Mouse (Mus musculus) midbrain, postnatal 0 days (tissue): Measurements from ENCODE around the gene Gpatch4. TPM values are rescaled to one million over a fixed set of nuclear protein-coding genes. Genes with fewer than 3 reads are reported as not detected.

ENCODE experiments used
- ATAC-seq: fragments of 200-750 bp; cut with Nextera tagmentation; 2 replicates; pipeline ENCODE4 v1.8.0; 2017; ENCODE audit warnings: moderate number of reproducible peaks, mild to moderate bottlenecking, moderate TSS enrichment, moderate library complexity; ENCODE audit not compliant: low FRiP score
- DNase-seq: peaks from one replicate; pipeline ENCODE4 v3.0.0-alpha.2; 2015; ENCODE audit warnings: low spot score
- H3K27ac ChIP-seq: fragments of 300-500 bp; sonication (generic); 2 replicates; pipeline ENCODE4 v1.5.1; 2014; ENCODE audit warnings: low read depth, mild to moderate bottlenecking, low read length, mixed read lengths
- H3K27me3 ChIP-seq: fragments of 300-500 bp; sonication (generic); 2 replicates; pipeline ENCODE4 v1.6.1; 2014; ENCODE audit warnings: low read length, control low read depth, mixed read lengths; ENCODE audit not compliant: insufficient read depth
- H3K36me3 ChIP-seq: fragments of 300-500 bp; sonication (generic); 2 replicates; pipeline ENCODE4 v1.6.1; 2014; ENCODE audit warnings: low read length, control low read depth, mixed read lengths; ENCODE audit not compliant: insufficient read depth
- H3K4me1 ChIP-seq: fragments of 300-500 bp; sonication (generic); 2 replicates; pipeline ENCODE4 v1.6.1; 2014; ENCODE audit warnings: mild to moderate bottlenecking, control low read depth, antibody characterized with exemption, low read length, mixed read lengths; ENCODE audit not compliant: insufficient read depth
- H3K4me2 ChIP-seq: fragments of 300-500 bp; sonication (generic); 2 replicates; pipeline ENCODE4 v1.6.1; 2014; ENCODE audit warnings: low read depth, mild to moderate bottlenecking, low read length, mixed read lengths; ENCODE audit not compliant: poor library complexity, severe bottlenecking
- H3K4me3 ChIP-seq: fragments of 300-500 bp; sonication (generic); 2 replicates; pipeline ENCODE4 v1.5.1; 2014; ENCODE audit warnings: low read depth, mild to moderate bottlenecking, low read length, moderate library complexity
- H3K9ac ChIP-seq: fragments of 300-500 bp; sonication (generic); replicated peaks from 2 replicates; pipeline ENCODE4 v1.6.1; 2014; ENCODE audit warnings: mild to moderate bottlenecking, low read length, moderate library complexity, mixed read lengths; ENCODE audit not compliant: poor library complexity, severe bottlenecking
- H3K9me3 ChIP-seq: fragments of 300-500 bp; sonication (generic); 2 replicates; pipeline ENCODE4 v1.6.1; 2016; ENCODE audit warnings: low read length, control low read depth
- CTCF ChIP-seq: IDR thresholded peaks from 2 replicates; pipeline ENCODE4 v1.5.1; 2016; ENCODE audit warnings: antibody characterized with exemption, mild to moderate bottlenecking
- WGBS: fragments of 180-500 bp; shearing (Covaris S2); extraction: QIAGEN DNeasy Blood & Tissue Kit; methylation state at CpG from one replicate; pipeline ENCODE4 v1.1.7; 2014; 5-methylcytosine and 5-hydroxymethylcytosine counted together
- polyA plus RNA-seq: library from polyadenylated mRNA; unstranded; fragments of >200 nt; fragmentation: Nextera tagmentation; extraction: Ambion mirVana; gene quantifications from 2 replicates; pipeline ENCODE4 v1.2.1, GENCODE M21; 2015
- total RNA-seq: library from RNA; depleted of rRNA; stranded (reverse); fragments of >200 nt; gene quantifications from 2 replicates; pipeline ENCODE4 v1.2.3, GENCODE M21; 2014

Gene Gpatch4
- total and polyA plus RNA-seq, 2 experiments from 2014 or later = 7.8 to 35.7 TPM

DNA sequence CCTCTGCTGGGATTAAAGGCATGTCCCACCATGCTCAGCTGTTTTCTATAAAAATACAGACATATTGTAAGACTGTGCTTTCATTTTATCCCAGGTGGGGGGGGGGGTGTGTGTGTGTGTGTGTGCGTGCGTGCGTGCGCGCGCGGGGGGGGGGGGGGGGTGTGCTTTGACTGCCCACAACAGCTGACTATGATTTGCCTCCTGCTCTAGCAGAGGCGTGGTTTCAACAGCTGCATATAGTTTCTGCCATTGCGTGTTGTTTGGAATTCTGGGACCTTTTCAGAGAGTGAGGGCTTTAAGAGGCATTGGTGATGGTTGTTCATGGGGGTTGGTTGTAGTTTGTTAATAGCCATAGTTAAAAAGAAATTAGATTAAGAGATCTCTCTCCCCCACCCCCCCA lies 42.6 kb downstream of the Gpatch4 start:
- Histone ChIP-seq H3K27ac (no peak overlapping the region), H3K36me3 (no peaks in the 10 kb centered on the region), H3K9me3 (no peaks in the 10 kb centered on the region), H3K4me1 (no peaks in the 10 kb centered on the region), H3K4me2 (no peak overlapping the region), H3K4me3 (no peak overlapping the region), H3K9ac (no peak overlapping the region), H3K27me3 (no peaks in the 10 kb centered on the region)
- ATAC-seq (no peak), DNase-seq (no peak)
- 86% methylated on average over 7 of the region's 9 CpGs for WGBS
- no peak for TF ChIP-seq CTCF

DNA sequence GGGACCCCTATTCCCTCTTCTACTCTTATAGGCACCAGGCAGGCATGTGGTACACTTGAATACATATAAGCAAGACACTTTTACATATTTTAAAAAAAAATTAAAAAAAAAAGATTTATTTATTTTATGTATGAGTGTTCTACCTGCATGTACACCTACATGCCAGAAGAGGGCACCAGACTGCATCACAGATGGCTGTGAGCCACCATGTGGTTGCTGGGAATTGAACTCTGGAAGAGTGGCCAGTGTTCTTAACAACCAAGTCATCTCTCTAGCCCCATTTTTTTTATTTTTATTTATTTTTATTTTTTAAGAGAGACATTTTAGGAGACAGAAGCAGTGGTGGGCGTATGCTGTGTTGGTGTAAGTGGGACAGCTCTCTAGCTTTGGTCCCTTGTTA lies 44.8 kb downstream of the Gpatch4 start:
- peak; percentile 48 for DNase-seq
- Histone ChIP-seq H3K9me3 (no peaks in the 10 kb centered on the region), H3K36me3 (no peaks in the 10 kb centered on the region), H3K9ac (no peak overlapping the region), H3K27me3 (no peaks in the 10 kb centered on the region), H3K4me1 (no peaks in the 10 kb centered on the region), H3K4me3 (no peak overlapping the region), H3K27ac (no peak overlapping the region), H3K4me2 (no peak overlapping the region)
- peak; percentile 76 for TF ChIP-seq CTCF
- WGBS = 86% methylated on average over 1 of the region's 1 CpGs
- no peak for ATAC-seq

DNA sequence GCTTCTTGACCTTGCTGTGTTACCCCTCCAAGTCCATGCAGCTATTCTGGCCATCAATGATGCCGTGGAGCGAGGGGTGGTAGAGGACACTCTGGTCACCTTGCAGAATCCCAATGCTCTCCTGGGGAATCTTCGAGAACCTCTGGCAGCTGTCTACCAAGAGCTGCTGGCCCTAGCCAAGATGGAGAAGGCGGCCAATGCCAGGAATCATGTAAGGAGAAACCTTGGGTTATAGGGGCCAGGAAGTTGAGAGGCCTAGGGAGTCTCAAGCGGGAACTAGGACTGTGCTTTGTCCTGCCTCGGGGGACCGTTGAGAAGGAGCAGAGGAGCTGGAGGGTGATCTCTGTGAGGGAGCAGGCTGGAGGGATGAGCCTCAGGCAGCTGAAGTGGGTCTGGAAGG lies 47.2 kb downstream of the Gpatch4 start:
- Histone ChIP-seq H3K4me2 (no peak overlapping the region), H3K36me3 (no peaks in the 10 kb centered on the region), H3K9ac (no peak overlapping the region), H3K9me3 (no peaks in the 10 kb centered on the region), H3K27ac (no peak overlapping the region), H3K4me3 (no peak overlapping the region), H3K4me1 (no peaks in the 10 kb centered on the region), H3K27me3 (no peaks in the 10 kb centered on the region)
- no peak for ATAC-seq
- DNase-seq = no peak
- 92% methylated on average over 7 of the region's 7 CpGs for WGBS
- TF ChIP-seq CTCF = no peak

- Histone ChIP-seq H3K4me2 (no peak overlapping the region), H3K4me3 (no peak overlapping the region), H3K36me3 (no peaks in the 10 kb centered on the region), H3K4me1 (no peaks in the 10 kb centered on the region), H3K9ac (no peak overlapping the region), H3K9me3 (no peaks in the 10 kb centered on the region), H3K27me3 (no peaks in the 10 kb centered on the region), H3K27ac (no peak overlapping the region)
- no peak for ATAC-seq
- DNase-seq = no peak
- TF ChIP-seq CTCF = no peak
- WGBS = 96% methylated on average over 6 of the region's 6 CpGs
Observed at GRCm38 (mm10) chr3:88090616-88091015, 47.7 kb downstream of the Gpatch4 start.

DNA sequence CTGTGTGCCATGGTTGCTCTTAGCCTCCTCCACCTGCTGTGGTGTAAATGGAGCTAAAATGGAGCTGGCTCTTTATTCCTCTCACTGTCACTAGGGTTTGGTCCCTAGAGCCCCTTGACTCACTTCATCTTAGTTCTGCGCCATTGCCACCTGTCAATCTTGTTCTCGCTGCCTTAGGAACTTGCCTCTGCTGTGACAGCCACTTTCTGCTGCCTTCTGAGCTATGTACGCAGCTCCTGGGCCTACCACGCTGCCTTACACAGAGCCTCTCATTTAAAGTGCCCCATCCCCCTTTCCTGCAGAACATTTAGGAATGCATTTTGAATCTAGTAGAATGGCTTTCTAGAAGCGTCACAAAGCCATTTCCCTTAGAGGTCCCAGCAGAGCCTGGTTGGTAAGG lies 51.2 kb downstream of the Gpatch4 start:
- WGBS = 73% methylated on average over 5 of the region's 5 CpGs
- no peak overlapping the region for H3K4me2 ChIP-seq
- ATAC-seq = no peak
- H3K9ac ChIP-seq = no peak overlapping the region
- H3K36me3 ChIP-seq = no peaks in the 10 kb centered on the region
- peak; percentile 45 for DNase-seq
- no peaks in the 10 kb centered on the region for H3K9me3 ChIP-seq
- no peak overlapping the region for H3K4me3 ChIP-seq
- H3K27me3 ChIP-seq = no peaks in the 10 kb centered on the region
- no peak for TF ChIP-seq CTCF
- no peaks in the 10 kb centered on the region for H3K4me1 ChIP-seq
- H3K27ac ChIP-seq = peak overlapping the region; percentile 13; the same call in 1 of the 2 replicates

- H3K4me3 ChIP-seq = no peak overlapping the region
- H3K27ac ChIP-seq = no peak overlapping the region
- H3K36me3 ChIP-seq = no peaks in the 10 kb centered on the region
- DNase-seq (no peak), ATAC-seq (no peak)
- no peak for TF ChIP-seq CTCF
- H3K4me2 ChIP-seq = no peak overlapping the region
- WGBS = 86% methylated on average over 6 of the region's 6 CpGs
- H3K4me1 ChIP-seq = no peaks in the 10 kb centered on the region
- H3K9ac ChIP-seq = no peak overlapping the region
- H3K27me3 ChIP-seq = no peaks in the 10 kb centered on the region
- H3K9me3 ChIP-seq = no peaks in the 10 kb centered on the region
Observed at GRCm38 (mm10) chr3:88097666-88098065, 54.8 kb downstream of the Gpatch4 start.
